Mouse (Mus musculus): ENCODE data around the gene Wnt9a.

- TF ChIP-seq GATA1 (IDR thresholded peaks at IDR 0.05; ENCODE audit: low read length) (no peak), TAL1 (IDR thresholded peaks at IDR 0.05; ENCODE audit: low read length) (no peak)
Observed at GRCm38 (mm10) chr11:59335150-59335549, 28.4 kb downstream of the Wnt9a start.

Measured in erythroblast, embryonic 14.5 days (primary cell).